Mouse (Mus musculus): ENCODE data around the gene Exoc6b. TPM values are rescaled to one million over a fixed set of nuclear protein-coding genes. Genes with fewer than 3 reads are reported as not detected.
"Not testable (repeated sequence)": the region's sequence is repeated elsewhere in the genome, so short reads cannot be mapped to it uniquely, and the experiment has no call there.

The Exoc6b gene
- 100 to 1,000 TPM; 133 to 143 TPM for total RNA-seq (2021)

- DNase-seq: peak; percentile 88 to 92
These were observed at the start of gene Exoc6b for GRCm38 (mm10) chr6:85069023-85069985. Gene Exoc6b (minus strand): TSS chr6:85069513.

GRCm38 (mm10) chr6:85117545-85118511, 48.5 kb upstream of the Exoc6b start:
- peak; percentile 44 to 48 for DNase-seq

- no peak for DNase-seq
These were observed 35.8 kb upstream of the Exoc6b start for GRCm38 (mm10) chr6:85105033-85105615.

- no peak for DNase-seq
These were observed 34.0 kb upstream of the Exoc6b start for GRCm38 (mm10) chr6:85103321-85103720.

- DNase-seq: no peak
These were observed 27.1 kb upstream of the Exoc6b start for GRCm38 (mm10) chr6:85096441-85096840.

GRCm38 (mm10) chr6:85087425-85087824, 18.1 kb upstream of the Exoc6b start:
- no peak for DNase-seq

GRCm38 (mm10) chr6:85086645-85087044, 17.3 kb upstream of the Exoc6b start:
- DNase-seq: no peak

GRCm38 (mm10) chr6:85076179-85076720, 6.9 kb upstream of the Exoc6b start:
- DNase-seq: not testable (repeated sequence)

- DNase-seq: no peak
These were observed 5.7 kb upstream of the Exoc6b start for GRCm38 (mm10) chr6:85074996-85075395.

- peak; percentile 27 to 31 for DNase-seq
These were observed 841 bp downstream of the Exoc6b start for GRCm38 (mm10) chr6:85068322-85069022.

- no peak for DNase-seq
These were observed 11.7 kb downstream of the Exoc6b start for GRCm38 (mm10) chr6:85057641-85058040.

- DNase-seq: no peak
These were observed 18.2 kb downstream of the Exoc6b start for GRCm38 (mm10) chr6:85051109-85051508.

GRCm38 (mm10) chr6:85046531-85046930, 22.8 kb downstream of the Exoc6b start:
- DNase-seq: no peak

GRCm38 (mm10) chr6:85044621-85045152, 24.6 kb downstream of the Exoc6b start:
- DNase-seq: no peak

GRCm38 (mm10) chr6:85037677-85038076, 31.6 kb downstream of the Exoc6b start:
- DNase-seq: peak; percentile 60 to 63

GRCm38 (mm10) chr6:85029671-85030070, 39.6 kb downstream of the Exoc6b start:
- no peak for DNase-seq

GRCm38 (mm10) chr6:85024403-85024802, 44.9 kb downstream of the Exoc6b start:
- DNase-seq: no peak

GRCm38 (mm10) chr6:85017011-85017410, 52.3 kb downstream of the Exoc6b start:
- no peak for DNase-seq

- DNase-seq: no peak
These were observed 55.4 kb downstream of the Exoc6b start for GRCm38 (mm10) chr6:85013906-85014305.

GRCm38 (mm10) chr6:85010397-85010796, 58.9 kb downstream of the Exoc6b start:
- no peak for DNase-seq

GRCm38 (mm10) chr6:84995418-84995817, 73.9 kb downstream of the Exoc6b start:
- DNase-seq: no peak
